Mouse (Mus musculus) embryonic facial prominence, embryonic 11.5 days (tissue): ENCODE measurements around the gene 4921517D22Rik. TPM values are rescaled to one million over a fixed set of nuclear protein-coding genes. Genes with fewer than 3 reads are reported as not detected.
"Not testable (repeated sequence)": the region's sequence is repeated elsewhere in the genome, so short reads cannot be mapped to it uniquely, and the experiment has no call there.

Source experiments
- ATAC-seq: fragments of 200-750 bp; cut with Nextera tagmentation; replicated peaks from 2 replicates; pipeline ENCODE4 v1.8.0; 2017; ENCODE audit warnings: low read depth; ENCODE audit not compliant: insufficient number of reproducible peaks, low FRiP score, low TSS enrichment
- DNase-seq: peaks from one replicate; pipeline ENCODE4 v3.0.0-alpha.2; 2015; ENCODE audit warnings: low spot score
- H3K27ac ChIP-seq: fragments of 300-500 bp; sonication (generic); replicated peaks from 2 replicates; pipeline ENCODE4 v1.5.1; 2014; ENCODE audit warnings: mild to moderate bottlenecking, low read depth, low read length, control low read depth
- H3K27me3 ChIP-seq: fragments of 300-500 bp; sonication (generic); 2 replicates; pipeline ENCODE4 v1.6.1; 2014; ENCODE audit warnings: mild to moderate bottlenecking, low read length, moderate library complexity, mixed read lengths; ENCODE audit not compliant: control insufficient read depth, insufficient read depth
- H3K36me3 ChIP-seq: fragments of 300-500 bp; sonication (generic); replicated peaks from 2 replicates; pipeline ENCODE4 v1.6.1; 2014; ENCODE audit warnings: low read depth, mild to moderate bottlenecking, low read length, moderate library complexity, mixed read lengths; ENCODE audit not compliant: control insufficient read depth, insufficient read depth
- H3K4me1 ChIP-seq: fragments of 300-500 bp; sonication (generic); 2 replicates; pipeline ENCODE4 v1.6.1; 2014; ENCODE audit warnings: low read length, mixed read lengths; ENCODE audit not compliant: control insufficient read depth, insufficient read depth
- H3K4me2 ChIP-seq: fragments of 300-500 bp; sonication (generic); 2 replicates; pipeline ENCODE4 v1.6.1; 2014; ENCODE audit warnings: low read depth, mild to moderate bottlenecking, control low read depth, low read length, moderate library complexity
- H3K4me3 ChIP-seq: fragments of 300-500 bp; sonication (generic); 2 replicates; pipeline ENCODE4 v1.5.1; 2014; ENCODE audit warnings: low read depth, low read length, control low read depth
- H3K9ac ChIP-seq: fragments of 300-500 bp; sonication (generic); replicated peaks from 2 replicates; pipeline ENCODE4 v1.6.1; 2014; ENCODE audit warnings: mild to moderate bottlenecking, control low read depth, low read length
- H3K9me3 ChIP-seq: fragments of 300-500 bp; sonication (generic); replicated peaks from 2 replicates; pipeline ENCODE4 v1.6.1; 2016; ENCODE audit warnings: mild to moderate bottlenecking, low read length, inconsistent platforms, mixed read lengths; ENCODE audit not compliant: control insufficient read depth
- WGBS: fragments of 180-500 bp; shearing (Covaris S2); extraction: QIAGEN DNeasy Blood & Tissue Kit; methylation state at CpG from one replicate; pipeline ENCODE4 v1.1.7; 2014; 5-methylcytosine and 5-hydroxymethylcytosine counted together
- polyA plus RNA-seq: library from polyadenylated mRNA; unstranded; fragments of >200 nt; fragmentation: Nextera tagmentation; extraction: Ambion mirVana; gene quantifications from 2 replicates; pipeline ENCODE4 v1.2.1, GENCODE M21; 2014

4921517D22Rik gene
- polyA plus RNA-seq, 1 experiment from 2014 or later: not detected

GRCm38 (mm10) chr13:59731652-59732051, 37.7 kb upstream of the 4921517D22Rik start, which contains the start of gene Spata31d1d:
Gene Spata31d1d, minus strand, starts transcription at chr13:59731752.
- Histone ChIP-seq H3K27ac (no peak within 1 kb of the TSS), H3K9ac (no peak within 1 kb of the TSS), H3K27me3 (no peaks in the 10 kb centered on the region), H3K4me2 (no peak within 1 kb of the TSS), H3K4me1 (no peaks in the 10 kb centered on the region), H3K9me3 (no peaks in the 10 kb centered on the region), H3K4me3 (no peak within 1 kb of the TSS), H3K36me3 (no peaks in the 10 kb centered on the region)
- 41% methylated on average over 7 of the region's 7 CpGs for WGBS
- ATAC-seq (no peak), DNase-seq (no peak)

GRCm38 (mm10) chr13:59728378-59729093, 34.6 kb upstream of the 4921517D22Rik start:
- DNase-seq (peak; percentile 91), ATAC-seq (peak; percentile 77)
- WGBS: 38% methylated on average over 7 of the region's 7 CpGs
- Histone ChIP-seq H3K4me2 (no peak overlapping the region), H3K9ac (no peak overlapping the region), H3K4me3 (no peak overlapping the region), H3K9me3 (no peaks in the 10 kb centered on the region), H3K27ac (no peak overlapping the region), H3K4me1 (no peaks in the 10 kb centered on the region), H3K36me3 (no peaks in the 10 kb centered on the region), H3K27me3 (no peaks in the 10 kb centered on the region)

GRCm38 (mm10) chr13:59726139-59726867, 32.4 kb upstream of the 4921517D22Rik start:
- H3K36me3 ChIP-seq: no peaks in the 10 kb centered on the region
- no peak overlapping the region for H3K4me2 ChIP-seq
- H3K4me1 ChIP-seq: no peaks in the 10 kb centered on the region
- no peaks in the 10 kb centered on the region for H3K27me3 ChIP-seq
- DNase-seq (no peak), ATAC-seq (no peak)
- H3K4me3 ChIP-seq: no peak overlapping the region
- H3K9me3 ChIP-seq: no peaks in the 10 kb centered on the region
- 36% methylated on average over 29 of the region's 29 CpGs for WGBS
- H3K9ac ChIP-seq: peak overlapping the region; percentile 28; the same call in 1 of the 2 replicates
- no peak overlapping the region for H3K27ac ChIP-seq

GRCm38 (mm10) chr13:59722089-59722488, 28.2 kb upstream of the 4921517D22Rik start:
- not testable (repeated sequence) for ATAC-seq, H3K4me1 ChIP-seq, H3K9ac ChIP-seq, H3K9me3 ChIP-seq, H3K4me3 ChIP-seq, H3K4me2 ChIP-seq, H3K27me3 ChIP-seq, H3K36me3 ChIP-seq, DNase-seq, H3K27ac ChIP-seq
- WGBS: 85% methylated on average over 1 of the region's 1 CpGs

GRCm38 (mm10) chr13:59719475-59719874, 25.6 kb upstream of the 4921517D22Rik start:
- Histone ChIP-seq H3K9me3 (no peaks in the 10 kb centered on the region), H3K27me3 (no peaks in the 10 kb centered on the region), H3K27ac (no peak overlapping the region), H3K4me3 (no peak overlapping the region), H3K9ac (no peak overlapping the region), H3K36me3 (no peaks in the 10 kb centered on the region), H3K4me1 (no peaks in the 10 kb centered on the region), H3K4me2 (no peak overlapping the region)
- 85% methylated on average over 1 of the region's 1 CpGs for WGBS
- no peak for DNase-seq
- ATAC-seq: no peak

- H3K4me2 ChIP-seq, H3K27ac ChIP-seq: not testable (repeated sequence)
- 37% methylated on average over 6 of the region's 6 CpGs for WGBS
Observed at GRCm38 (mm10) chr13:59718857-59719440, 25.0 kb upstream of the 4921517D22Rik start.

GRCm38 (mm10) chr13:59713710-59714109, 19.8 kb upstream of the 4921517D22Rik start:
- no peak overlapping the region for H3K4me3 ChIP-seq
- H3K27me3 ChIP-seq: no peaks in the 10 kb centered on the region
- 30% methylated on average over 3 of the region's 3 CpGs for WGBS
- H3K9me3 ChIP-seq: no peaks in the 10 kb centered on the region
- no peak for DNase-seq
- no peak for ATAC-seq
- no peaks in the 10 kb centered on the region for H3K36me3 ChIP-seq
- no peak overlapping the region for H3K4me2 ChIP-seq
- H3K27ac ChIP-seq: no peak overlapping the region
- no peaks in the 10 kb centered on the region for H3K4me1 ChIP-seq
- H3K9ac ChIP-seq: no peak overlapping the region

More at GRCm38 (mm10) chr13:59718857-59719440, 25.0 kb upstream of the 4921517D22Rik start:
- not testable (repeated sequence) for H3K4me3 ChIP-seq, H3K9ac ChIP-seq, H3K27me3 ChIP-seq, DNase-seq, H3K9me3 ChIP-seq, H3K36me3 ChIP-seq, H3K4me1 ChIP-seq
- peak; percentile 59; the same call in 1 of the 2 replicates for ATAC-seq

- whole genome bisulfite sequencing: 74% methylated on average over 3 of the region's 3 CpGs
- H3K27ac ChIP-seq, H3K9ac ChIP-seq, H3K27me3 ChIP-seq, H3K36me3 ChIP-seq, DNase-seq, ATAC-seq, H3K9me3 ChIP-seq, H3K4me1 ChIP-seq, H3K4me3 ChIP-seq, H3K4me2 ChIP-seq: not testable (repeated sequence)
Observed at GRCm38 (mm10) chr13:59711984-59712383, 18.1 kb upstream of the 4921517D22Rik start, which contains the start of gene Spata31d1b. Gene Spata31d1b, plus strand, starts transcription at chr13:59712284.
